Mouse (Mus musculus) hindbrain, postnatal 0 days (tissue): ENCODE measurements around the gene Ptk7. TPM values are rescaled to one million over a fixed set of nuclear protein-coding genes. Genes with fewer than 3 reads are reported as not detected.
"Not testable (repeated sequence)": the region's sequence is repeated elsewhere in the genome, so short reads cannot be mapped to it uniquely, and the experiment has no call there.

Source experiments
- ATAC-seq: fragments of 200-750 bp; cut with Nextera tagmentation; 2 replicates; pipeline ENCODE4 v1.8.0; 2017; ENCODE audit warnings: mild to moderate bottlenecking, moderate TSS enrichment, moderate library complexity
- DNase-seq: peaks from one replicate; pipeline ENCODE4 v3.0.0-alpha.2; 2015; ENCODE audit warnings: low spot score
- H3K27ac ChIP-seq: fragments of 300-500 bp; sonication (generic); 2 replicates; pipeline ENCODE4 v1.5.1; 2014; ENCODE audit warnings: mild to moderate bottlenecking
- H3K27me3 ChIP-seq: fragments of 300-500 bp; sonication (generic); 2 replicates; pipeline ENCODE4 v1.6.1; 2014; ENCODE audit warnings: low read length, mixed read lengths; ENCODE audit not compliant: insufficient read depth
- H3K36me3 ChIP-seq: fragments of 300-500 bp; sonication (generic); 2 replicates; pipeline ENCODE4 v1.6.1; 2014; ENCODE audit warnings: low read length, mixed read lengths; ENCODE audit not compliant: insufficient read depth
- H3K4me1 ChIP-seq: fragments of 300-500 bp; sonication (generic); 2 replicates; pipeline ENCODE4 v1.6.1; 2014; ENCODE audit warnings: antibody characterized with exemption, low read length, mixed read lengths; ENCODE audit not compliant: insufficient read depth
- H3K4me2 ChIP-seq: fragments of 300-500 bp; sonication (generic); 2 replicates; pipeline ENCODE4 v1.6.1; 2014; ENCODE audit warnings: low read depth, mild to moderate bottlenecking, low read length, moderate library complexity, mixed read lengths
- H3K4me3 ChIP-seq: fragments of 300-500 bp; sonication (generic); 2 replicates; pipeline ENCODE4 v1.5.1; 2014; ENCODE audit warnings: low read length
- H3K9ac ChIP-seq: fragments of 300-500 bp; sonication (generic); replicated peaks from 2 replicates; pipeline ENCODE4 v1.6.1; 2014; ENCODE audit warnings: mild to moderate bottlenecking, low read length, moderate library complexity, mixed read lengths
- H3K9me3 ChIP-seq: fragments of 300-500 bp; sonication (generic); 2 replicates; pipeline ENCODE4 v1.6.1; 2016; ENCODE audit warnings: low read length, mixed read lengths
- CTCF ChIP-seq: IDR thresholded peaks from 2 replicates; pipeline ENCODE4 v1.5.1; 2016; ENCODE audit warnings: antibody characterized with exemption, control low read depth, low read depth
- WGBS: fragments of 180-500 bp; shearing (Covaris S2); extraction: QIAGEN DNeasy Blood & Tissue Kit; methylation state at CpG from one replicate; pipeline ENCODE4 v1.1.7; 2014; 5-methylcytosine and 5-hydroxymethylcytosine counted together
- polyA plus RNA-seq: library from polyadenylated mRNA; unstranded; fragments of >200 nt; fragmentation: Nextera tagmentation; extraction: Ambion mirVana; gene quantifications from 2 replicates; pipeline ENCODE4 v1.2.1, GENCODE M21; 2015
- total RNA-seq: library from RNA; depleted of rRNA; stranded (reverse); fragments of >200 nt; gene quantifications from 2 replicates; pipeline ENCODE4 v1.2.3, GENCODE M21; 2014

Ptk7 gene
- total and polyA plus RNA-seq, 2 experiments from 2014 or later: 24.5 to 77.6 TPM

- Histone ChIP-seq H3K9me3 (no peaks in the 10 kb centered on the region), H3K9ac (no peak overlapping the region), H3K27me3 (no peaks in the 10 kb centered on the region), H3K36me3 (peaks cover 50% of the 10 kb centered on the region), H3K4me2 (no peak overlapping the region), H3K4me3 (no peak overlapping the region), H3K27ac (no peak overlapping the region), H3K4me1 (no peaks in the 10 kb centered on the region)
- 93% methylated on average over 7 of the region's 7 CpGs for WGBS
- no peak for TF ChIP-seq CTCF
- DNase-seq (no peak), ATAC-seq (no peak)
Measured at GRCm38 (mm10) chr17:46574535-46574934, 54.8 kb downstream of the Ptk7 start.

GRCm38 (mm10) chr17:46571005-46571404, 58.3 kb downstream of the Ptk7 start:
- H3K9me3 ChIP-seq: no peaks in the 10 kb centered on the region
- ATAC-seq (no peak), DNase-seq (no peak)
- H3K27me3 ChIP-seq: no peaks in the 10 kb centered on the region
- H3K4me1 ChIP-seq: no peaks in the 10 kb centered on the region
- no peak overlapping the region for H3K4me2 ChIP-seq
- peaks cover 50% of the 10 kb centered on the region for H3K36me3 ChIP-seq
- no peak overlapping the region for H3K9ac ChIP-seq
- no peak overlapping the region for H3K27ac ChIP-seq
- WGBS: 92% methylated on average over 11 of the region's 11 CpGs
- H3K4me3 ChIP-seq: no peak overlapping the region
- TF ChIP-seq CTCF: no peak

GRCm38 (mm10) chr17:46559146-46559545, 70.2 kb downstream of the Ptk7 start:
- H3K9me3 ChIP-seq: no peaks in the 10 kb centered on the region
- H3K9ac ChIP-seq: no peak overlapping the region
- TF ChIP-seq CTCF: no peak
- DNase-seq (no peak), ATAC-seq (no peak)
- no peak overlapping the region for H3K4me2 ChIP-seq
- 95% methylated on average over 6 of the region's 6 CpGs for WGBS
- H3K36me3 ChIP-seq: no peaks in the 10 kb centered on the region
- H3K27ac ChIP-seq: no peak overlapping the region
- no peaks in the 10 kb centered on the region for H3K27me3 ChIP-seq
- H3K4me3 ChIP-seq: no peak overlapping the region
- peaks cover 3% of the 10 kb centered on the region; the same call in 1 of the 2 replicates for H3K4me1 ChIP-seq

- H3K27me3 ChIP-seq: no peaks in the 10 kb centered on the region
- no peak overlapping the region for H3K9ac ChIP-seq
- no peak for TF ChIP-seq CTCF
- 90% methylated on average over 5 of the region's 5 CpGs for WGBS
- DNase-seq (no peak), ATAC-seq (no peak)
- peaks cover 13% of the 10 kb centered on the region; the same call in 1 of the 2 replicates for H3K4me1 ChIP-seq
- H3K4me2 ChIP-seq: no peak overlapping the region
- no peaks in the 10 kb centered on the region for H3K9me3 ChIP-seq
- no peak overlapping the region for H3K4me3 ChIP-seq
- H3K36me3 ChIP-seq: no peaks in the 10 kb centered on the region
- no peak overlapping the region for H3K27ac ChIP-seq
Measured at GRCm38 (mm10) chr17:46558151-46558550, 71.2 kb downstream of the Ptk7 start.

GRCm38 (mm10) chr17:46557321-46557720, 72.0 kb downstream of the Ptk7 start:
- H3K4me3 ChIP-seq, H3K9me3 ChIP-seq, H3K27ac ChIP-seq, ATAC-seq, H3K36me3 ChIP-seq, H3K9ac ChIP-seq, DNase-seq, H3K4me2 ChIP-seq, H3K27me3 ChIP-seq: not testable (repeated sequence)
- H3K4me1 ChIP-seq: peaks cover 16% of the 10 kb centered on the region; the same call in 1 of the 2 replicates

GRCm38 (mm10) chr17:46556584-46556945, 72.7 kb downstream of the Ptk7 start:
- Histone ChIP-seq H3K4me2 (peak overlapping the region; percentile 91), H3K36me3 (peaks cover 4% of the 10 kb centered on the region; the same call in 1 of the 2 replicates), H3K4me3 (peak overlapping the region; percentile 100), H3K9me3 (no peaks in the 10 kb centered on the region), H3K4me1 (peaks cover 19% of the 10 kb centered on the region; the same call in 1 of the 2 replicates), H3K27ac (peak overlapping the region; percentile 96), H3K9ac (peak overlapping the region; percentile 100), H3K27me3 (no peaks in the 10 kb centered on the region)
- under 1% methylated on average over 11 of the region's 11 CpGs for WGBS
- DNase-seq (peak; percentile 28), ATAC-seq (peak; percentile 13; the same call in 1 of the 2 replicates)
- no peak for TF ChIP-seq CTCF

GRCm38 (mm10) chr17:46555673-46556583, 73.4 kb downstream of the Ptk7 start, which contains the start of gene Srf:
Gene Srf (minus strand): TSS chr17:46556175.
- WGBS: under 1% methylated on average over 72 of the region's 87 CpGs
- peaks cover 19% of the 10 kb centered on the region; the same call in 1 of the 2 replicates for H3K4me1 ChIP-seq
- peak within 1 kb of the TSS; percentile 100 for H3K9ac ChIP-seq
- peak within 1 kb of the TSS; percentile 100 for H3K4me3 ChIP-seq
- peak within 1 kb of the TSS; percentile 96 for H3K27ac ChIP-seq
- no peaks in the 10 kb centered on the region for H3K9me3 ChIP-seq
- ATAC-seq: peak; percentile 95
- peaks cover 11% of the 10 kb centered on the region; the same call in 1 of the 2 replicates for H3K36me3 ChIP-seq
- no peaks in the 10 kb centered on the region for H3K27me3 ChIP-seq
- DNase-seq: peak; percentile 99
- peak; percentile 22; the same call in 1 of the 2 replicates for TF ChIP-seq CTCF
- peak within 1 kb of the TSS; percentile 91 for H3K4me2 ChIP-seq
